Mouse (Mus musculus): Measurements from ENCODE around the gene Thra. TPM values are rescaled to one million over a fixed set of nuclear protein-coding genes. Genes with fewer than 3 reads are reported as not detected.
A peak's percentile ranks its signal among the peaks of the same experiment; 100 is the strongest.

Gene Thra
- total and polyA plus RNA-seq, 2 experiments, result 5.5 to 14.9 TPM

GRCm38 (mm10) chr11:98767276-98767675, 26.8 kb downstream of the Thra start:
- no peak overlapping the region for H3K27ac ChIP-seq (replicated peaks; ENCODE audit: insufficient read depth, low read depth, low read length)
- DNase-seq (ENCODE audit: extremely low read depth, low read depth, low spot score), result peak; percentile 65

GRCm38 (mm10) chr11:98767713-98768112, 27.3 kb downstream of the Thra start:
- H3K79me2 ChIP-seq (ENCODE audit: control insufficient read depth, insufficient read depth, low read length), result no peaks in the 10 kb centered on the region
- DNase-seq (ENCODE audit: extremely low read depth, low read depth, low spot score), result peak; percentile 26
- peaks cover 9% of the 10 kb centered on the region for H3K4me1 ChIP-seq (ENCODE audit: control insufficient read depth, insufficient read depth, low read length)
- TF ChIP-seq POLR2A (IDR thresholded peaks at IDR 0.05; ENCODE audit: extremely low read depth, insufficient read depth, low read length) (no peak), CTCF (IDR thresholded peaks at IDR 0.05; ENCODE audit: low read depth, low read length) (no peak)
- WGBS, result 42% methylated on average over 4 of the region's 4 CpGs
- H3K27ac ChIP-seq (replicated peaks; ENCODE audit: insufficient read depth, low read depth, low read length), result no peak overlapping the region
- no peak overlapping the region for H3K4me3 ChIP-seq (ENCODE audit: insufficient read depth, low read depth, low read length)
- H3K36me3 ChIP-seq (ENCODE audit: control insufficient read depth, insufficient read depth, low read length), result peaks cover 46% of the 10 kb centered on the region
- H3K9ac ChIP-seq (ENCODE audit: low read depth, low read length), result no peak overlapping the region
- H3K27me3 ChIP-seq (ENCODE audit: control insufficient read depth, insufficient read depth, low read length), result no peaks in the 10 kb centered on the region

More at GRCm38 (mm10) chr11:98767276-98767675, 26.8 kb downstream of the Thra start:
- Histone ChIP-seq H3K4me1 (ENCODE audit: control insufficient read depth, insufficient read depth, low read length) (peaks cover 6% of the 10 kb centered on the region; the same call in 1 of the 2 replicates), H3K79me2 (ENCODE audit: control insufficient read depth, insufficient read depth, low read length) (no peaks in the 10 kb centered on the region), H3K27me3 (ENCODE audit: control insufficient read depth, insufficient read depth, low read length) (no peaks in the 10 kb centered on the region), H3K4me3 (ENCODE audit: insufficient read depth, low read depth, low read length) (no peak overlapping the region), H3K9ac (ENCODE audit: low read depth, low read length) (no peak overlapping the region), H3K36me3 (ENCODE audit: control insufficient read depth, insufficient read depth, low read length) (peaks cover 42% of the 10 kb centered on the region)
- TF ChIP-seq POLR2A (IDR thresholded peaks at IDR 0.05; ENCODE audit: extremely low read depth, insufficient read depth, low read length), result no peak
- TF ChIP-seq CTCF (IDR thresholded peaks at IDR 0.05; ENCODE audit: low read depth, low read length), result no peak
- 48% methylated on average over 9 of the region's 9 CpGs for WGBS

GRCm38 (mm10) chr11:98768127-98769006, 27.9 kb downstream of the Thra start:
- Histone ChIP-seq H3K27ac (replicated peaks; ENCODE audit: insufficient read depth, low read depth, low read length) (no peak overlapping the region), H3K36me3 (ENCODE audit: control insufficient read depth, insufficient read depth, low read length) (peaks cover 49% of the 10 kb centered on the region), H3K4me1 (ENCODE audit: control insufficient read depth, insufficient read depth, low read length) (peaks cover 9% of the 10 kb centered on the region), H3K79me2 (ENCODE audit: control insufficient read depth, insufficient read depth, low read length) (no peaks in the 10 kb centered on the region), H3K9ac (ENCODE audit: low read depth, low read length) (no peak overlapping the region), H3K4me3 (ENCODE audit: insufficient read depth, low read depth, low read length) (no peak overlapping the region), H3K27me3 (ENCODE audit: control insufficient read depth, insufficient read depth, low read length) (no peaks in the 10 kb centered on the region)
- 74% methylated on average over 39 of the region's 39 CpGs for WGBS
- peak; percentile 31 for DNase-seq (ENCODE audit: extremely low read depth, low read depth, low spot score)
- no peak for TF ChIP-seq POLR2A (IDR thresholded peaks at IDR 0.05; ENCODE audit: extremely low read depth, insufficient read depth, low read length)
- no peak for TF ChIP-seq CTCF (IDR thresholded peaks at IDR 0.05; ENCODE audit: low read depth, low read length)

- Histone ChIP-seq H3K9ac (ENCODE audit: low read depth, low read length) (no peak overlapping the region), H3K79me2 (ENCODE audit: control insufficient read depth, insufficient read depth, low read length) (no peaks in the 10 kb centered on the region), H3K36me3 (ENCODE audit: control insufficient read depth, insufficient read depth, low read length) (peaks cover 49% of the 10 kb centered on the region), H3K27ac (replicated peaks; ENCODE audit: insufficient read depth, low read depth, low read length) (no peak overlapping the region), H3K4me1 (ENCODE audit: control insufficient read depth, insufficient read depth, low read length) (peaks cover 9% of the 10 kb centered on the region), H3K27me3 (ENCODE audit: control insufficient read depth, insufficient read depth, low read length) (no peaks in the 10 kb centered on the region), H3K4me3 (ENCODE audit: insufficient read depth, low read depth, low read length) (no peak overlapping the region)
- DNase-seq (ENCODE audit: extremely low read depth, low read depth, low spot score), result no peak
- 84% methylated on average over 25 of the region's 25 CpGs for WGBS
- TF ChIP-seq POLR2A (IDR thresholded peaks at IDR 0.05; ENCODE audit: extremely low read depth, insufficient read depth, low read length) (no peak), CTCF (IDR thresholded peaks at IDR 0.05; ENCODE audit: low read depth, low read length) (no peak)
These were observed 28.8 kb downstream of the Thra start for GRCm38 (mm10) chr11:98769007-98769954.

- Histone ChIP-seq H3K79me2 (ENCODE audit: control insufficient read depth, insufficient read depth, low read length) (0 out of 2 replicates have a peak, but pooled peaks cover 3% of the 10 kb centered on the region), H3K9ac (ENCODE audit: low read depth, low read length) (no peak overlapping the region), H3K27ac (replicated peaks; ENCODE audit: insufficient read depth, low read depth, low read length) (no peak overlapping the region), H3K4me1 (ENCODE audit: control insufficient read depth, insufficient read depth, low read length) (peaks cover 9% of the 10 kb centered on the region), H3K27me3 (ENCODE audit: control insufficient read depth, insufficient read depth, low read length) (no peaks in the 10 kb centered on the region), H3K36me3 (ENCODE audit: control insufficient read depth, insufficient read depth, low read length) (peaks cover 49% of the 10 kb centered on the region), H3K4me3 (ENCODE audit: insufficient read depth, low read depth, low read length) (no peak overlapping the region)
- TF ChIP-seq POLR2A (IDR thresholded peaks at IDR 0.05; ENCODE audit: extremely low read depth, insufficient read depth, low read length), result no peak
- TF ChIP-seq CTCF (IDR thresholded peaks at IDR 0.05; ENCODE audit: low read depth, low read length), result no peak
- no peak for DNase-seq (ENCODE audit: extremely low read depth, low read depth, low spot score)
- 79% methylated on average over 26 of the region's 26 CpGs for WGBS
These were observed 29.9 kb downstream of the Thra start for GRCm38 (mm10) chr11:98770096-98770975.
